Mouse (Mus musculus) G1E (cell line): ENCODE data around the gene Gm15056. TPM values are rescaled to one million over a fixed set of nuclear protein-coding genes. Genes with fewer than 3 reads are reported as not detected.

ENCODE experiments used
- ATAC-seq: 2 replicates; pipeline ENCODE4 v1.8.0; 2016; ENCODE audit warnings: mild to moderate bottlenecking; ENCODE audit not compliant: insufficient number of reproducible peaks, poor library complexity, low FRiP score, severe bottlenecking; ENCODE audit errors: extremely low read depth
- DNase-seq: peaks from one replicate; pipeline ENCODE4 v3.0.0; 2012; ENCODE audit warnings: low spot score
- H3K27me3 ChIP-seq: 2 replicates; pipeline ENCODE4 v1.6.1; 2012; ENCODE audit warnings: mild to moderate bottlenecking, low read length, inconsistent platforms; ENCODE audit not compliant: insufficient read depth
- H3K36me3 ChIP-seq: replicated peaks from 2 replicates; pipeline ENCODE3; 2012; ENCODE audit warnings: mild to moderate bottlenecking, inconsistent platforms
- H3K4me1 ChIP-seq: 2 replicates; pipeline ENCODE4 v1.6.1; 2012; ENCODE audit warnings: low read depth, low read length, inconsistent platforms, mixed read lengths; ENCODE audit not compliant: insufficient read depth
- H3K4me3 ChIP-seq: 2 replicates; pipeline ENCODE4 v1.5.1; 2012; ENCODE audit warnings: low read depth, mild to moderate bottlenecking, inconsistent platforms, low read length, moderate library complexity, mixed read lengths
- H3K9me3 ChIP-seq: replicated peaks from 2 replicates; pipeline ENCODE4 v1.6.1; 2012; ENCODE audit warnings: inconsistent platforms
- CTCF ChIP-seq: IDR thresholded peaks from 2 replicates; pipeline ENCODE4 v1.5.1; 2012; ENCODE audit warnings: low read depth, low read length, inconsistent platforms, mixed read lengths
- GATA1 ChIP-seq: IDR thresholded peaks from 2 replicates; pipeline ENCODE4 v1.6.1; 2012; ENCODE audit warnings: borderline replicate concordance, low read length, inconsistent platforms, mixed read lengths
- POLR2AphosphoS5 ChIP-seq: IDR thresholded peaks from 2 replicates; pipeline ENCODE4 v1.6.1; 2012; ENCODE audit warnings: low read depth, low read length, inconsistent platforms; ENCODE audit not compliant: insufficient replicate concordance
- polyA plus RNA-seq: library from polyadenylated mRNA; stranded (reverse); fragments of >175 nt; gene quantifications from 2 replicates; pipeline ENCODE4 v1.2.3, GENCODE M21; 2012
- total RNA-seq, 2 experiments: library from RNA; stranded (forward) in 1 of 2; stranded (reverse) in 1 of 2; fragments of 200-1000 nt in 1 of 2; fragments of >200 nt in 1 of 2; fragmentation: Nextera tagmentation in 1 of 2; gene quantifications; 2 replicates each; pipeline ENCODE4 v1.2.3; 2014 to 2017

Gene Gm15056
- total and polyA plus RNA-seq, 3 experiments: not detected

DNA sequence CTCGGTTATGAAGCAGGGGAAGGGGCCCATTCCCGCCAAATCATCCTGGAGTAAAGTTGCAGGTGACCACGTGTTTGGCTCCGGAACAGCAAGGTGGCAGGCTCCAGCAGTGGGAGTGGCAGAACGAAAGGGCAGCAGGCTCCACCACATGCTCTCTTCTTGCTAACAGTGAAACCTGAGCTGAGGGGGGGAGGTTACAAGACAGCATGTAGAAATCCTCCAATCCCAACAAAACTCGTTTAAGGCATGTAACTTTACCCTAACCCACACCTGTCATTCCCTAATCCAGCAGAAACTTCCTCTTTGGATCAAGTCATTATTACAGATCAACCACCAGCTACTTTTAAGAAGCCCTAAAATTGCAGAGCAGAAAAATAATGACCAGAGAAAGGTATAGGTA, 27.8 kb downstream of the Gm15056 start:
- ATAC-seq: no peak
- H3K4me1 ChIP-seq: no peaks in the 10 kb centered on the region
- H3K36me3 ChIP-seq: no peaks in the 10 kb centered on the region
- no peaks in the 10 kb centered on the region for H3K9me3 ChIP-seq
- H3K27me3 ChIP-seq: no peaks in the 10 kb centered on the region
- H3K4me3 ChIP-seq: no peak overlapping the region
- no peak for DNase-seq
- no peak for TF ChIP-seq POLR2AphosphoS5
- TF ChIP-seq CTCF: no peak
- TF ChIP-seq GATA1: no peak

Other genes with a start within 250 kb of the Gm15056 start
- not detected in 2 replicates for gene Defb33, start 10.0 kb downstream of the Gm15056 start, total RNA-seq (2014; fragmentation: Nextera tagmentation)
- gene Defb33, start 10.0 kb downstream of the Gm15056 start, total RNA-seq (2017): not detected in 2 replicates
- not detected in 2 replicates for gene Defb33, start 10.0 kb downstream of the Gm15056 start, polyA plus RNA-seq
- gene Gm6040, start 19.4 kb upstream of the Gm15056 start, total RNA-seq (2014; fragmentation: Nextera tagmentation): not detected in 2 replicates
- not detected in 2 replicates for gene Gm6040, start 19.4 kb upstream of the Gm15056 start, total RNA-seq (2017)
- gene Gm6040, start 19.4 kb upstream of the Gm15056 start, polyA plus RNA-seq: not detected in 2 replicates
- gene AY761185, start 42.1 kb upstream of the Gm15056 start, total RNA-seq (2014; fragmentation: Nextera tagmentation): not detected in 2 replicates
- not detected in 2 replicates for gene AY761185, start 42.1 kb upstream of the Gm15056 start, total RNA-seq (2017)
- gene AY761185, start 42.1 kb upstream of the Gm15056 start, polyA plus RNA-seq: not detected in 2 replicates
- gene Defa21, start 122.9 kb upstream of the Gm15056 start, total RNA-seq (2014; fragmentation: Nextera tagmentation): not detected in 2 replicates
- gene Defa21, start 122.9 kb upstream of the Gm15056 start, total RNA-seq (2017): not detected in 2 replicates
- not detected in 2 replicates for gene Defa21, start 122.9 kb upstream of the Gm15056 start, polyA plus RNA-seq
- not detected in 2 replicates for gene Defa23, start 152.4 kb upstream of the Gm15056 start, total RNA-seq (2014; fragmentation: Nextera tagmentation)
- not detected in 2 replicates for gene Defa23, start 152.4 kb upstream of the Gm15056 start, total RNA-seq (2017)
- gene Defa23, start 152.4 kb upstream of the Gm15056 start, polyA plus RNA-seq: not detected in 2 replicates
- gene Defa35, start 162.4 kb upstream of the Gm15056 start, total RNA-seq (2014; fragmentation: Nextera tagmentation): not detected in 2 replicates
- gene Defa35, start 162.4 kb upstream of the Gm15056 start, total RNA-seq (2017): not detected in 2 replicates
- not detected in 2 replicates for gene Defa35, start 162.4 kb upstream of the Gm15056 start, polyA plus RNA-seq
- gene Defa25, start 181.8 kb upstream of the Gm15056 start, total RNA-seq (2014; fragmentation: Nextera tagmentation): not detected in 2 replicates
- not detected in 2 replicates for gene Defa25, start 181.8 kb upstream of the Gm15056 start, total RNA-seq (2017)
- not detected in 2 replicates for gene Defa25, start 181.8 kb upstream of the Gm15056 start, polyA plus RNA-seq
- gene Gm14851, start 193.4 kb upstream of the Gm15056 start, total RNA-seq (2014; fragmentation: Nextera tagmentation): not detected in 2 replicates
- not detected in 2 replicates for gene Gm14851, start 193.4 kb upstream of the Gm15056 start, total RNA-seq (2017)
- gene Gm14851, start 193.4 kb upstream of the Gm15056 start, polyA plus RNA-seq: not detected in 2 replicates
- not detected in 2 replicates for gene Defa30, start 232.0 kb upstream of the Gm15056 start, total RNA-seq (2014; fragmentation: Nextera tagmentation)
- gene Defa30, start 232.0 kb upstream of the Gm15056 start, total RNA-seq (2017): not detected in 2 replicates
- not detected in 2 replicates for gene Defa30, start 232.0 kb upstream of the Gm15056 start, polyA plus RNA-seq